Mouse (Mus musculus) cortical plate, adult 2 months (tissue): ENCODE measurements around the gene Zscan5b. TPM values are rescaled to one million over a fixed set of nuclear protein-coding genes. Genes with fewer than 3 reads are reported as not detected.
"Not testable (repeated sequence)": the region's sequence is repeated elsewhere in the genome, so short reads cannot be mapped to it uniquely, and the experiment has no call there.

Experiments
- H3K27ac ChIP-seq: fragments of 200-500 bp; 2 replicates; pipeline ENCODE4 v1.5.1; 2012; ENCODE audit warnings: low read length, control low read depth, inconsistent platforms; ENCODE audit not compliant: insufficient read depth
- H3K4me1 ChIP-seq: fragments of 200-500 bp; 2 replicates; pipeline ENCODE4 v1.6.1; 2011; ENCODE audit warnings: low read length; ENCODE audit not compliant: control insufficient read depth, insufficient read depth
- H3K4me3 ChIP-seq: fragments of 200-500 bp; 2 replicates; pipeline ENCODE4 v1.5.1; 2011; ENCODE audit warnings: mild to moderate bottlenecking, low read length, control low read depth; ENCODE audit not compliant: insufficient read depth
- CTCF ChIP-seq: fragments of 200-500 bp; IDR thresholded peaks from 2 replicates; pipeline ENCODE4 v1.5.1; 2011; ENCODE audit warnings: mild to moderate bottlenecking, control low read depth, low read length; ENCODE audit not compliant: insufficient read depth; ENCODE audit errors: extremely low read depth
- POLR2A ChIP-seq: fragments of 200-500 bp; IDR thresholded peaks from 2 replicates; pipeline ENCODE4 v1.6.1; 2011; ENCODE audit warnings: mild to moderate bottlenecking, low read length, control low read depth; ENCODE audit not compliant: insufficient read depth; ENCODE audit errors: extremely low read depth
- polyA plus RNA-seq: library from polyadenylated mRNA; depleted of rRNA; stranded (reverse); fragments of >200 nt; gene quantifications from 2 replicates; pipeline ENCODE4 v1.2.3, GENCODE M21; 2012; rRNA removed

The Zscan5b gene
- polyA plus RNA-seq, result not detected in 2 replicates

DNA sequence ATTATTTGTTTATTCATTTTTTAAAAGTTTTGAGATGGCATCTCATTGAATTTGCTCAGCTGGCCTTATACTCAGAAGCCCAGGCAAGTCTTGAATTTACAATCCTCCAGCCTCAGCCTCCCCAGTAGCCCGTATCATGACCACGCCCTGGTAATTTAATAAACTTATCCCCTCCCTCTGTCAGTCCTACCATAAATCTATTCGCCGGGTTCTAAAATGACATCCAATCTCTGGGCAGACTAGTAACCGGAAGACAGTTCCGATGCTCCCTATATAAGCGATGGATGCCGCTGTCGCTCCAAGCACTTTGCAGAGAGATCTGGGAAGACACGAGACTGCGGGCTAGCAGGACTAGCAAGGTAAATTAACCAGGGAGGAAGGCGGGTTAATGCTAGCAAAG lies at the start of gene Zscan5b:
TSS of gene Zscan5b (plus strand) at position 301 of the 400 bp plus-strand sequence.
- no peak within 1 kb of the TSS for H3K27ac ChIP-seq
- no peak within 1 kb of the TSS for H3K4me3 ChIP-seq
- H3K4me1 ChIP-seq, result no peaks in the 10 kb centered on the region
- TF ChIP-seq POLR2A (no peak), CTCF (no peak)

GRCm38 (mm10) chr7:6172674-6173244 lies 49.3 kb upstream of the Zscan5b start:
- peak overlapping the region; percentile 31; the same call in 1 of the 2 replicates for H3K27ac ChIP-seq
- peak overlapping the region; percentile 48 for H3K4me3 ChIP-seq
- no peak for TF ChIP-seq POLR2A
- TF ChIP-seq CTCF, result no peak
- peaks cover 3% of the 10 kb centered on the region for H3K4me1 ChIP-seq

GRCm38 (mm10) chr7:6173872-6174271 lies 48.2 kb upstream of the Zscan5b start:
- TF ChIP-seq CTCF, result no peak
- Histone ChIP-seq H3K4me3 (no peak overlapping the region), H3K4me1 (peaks cover 3% of the 10 kb centered on the region)

DNA sequence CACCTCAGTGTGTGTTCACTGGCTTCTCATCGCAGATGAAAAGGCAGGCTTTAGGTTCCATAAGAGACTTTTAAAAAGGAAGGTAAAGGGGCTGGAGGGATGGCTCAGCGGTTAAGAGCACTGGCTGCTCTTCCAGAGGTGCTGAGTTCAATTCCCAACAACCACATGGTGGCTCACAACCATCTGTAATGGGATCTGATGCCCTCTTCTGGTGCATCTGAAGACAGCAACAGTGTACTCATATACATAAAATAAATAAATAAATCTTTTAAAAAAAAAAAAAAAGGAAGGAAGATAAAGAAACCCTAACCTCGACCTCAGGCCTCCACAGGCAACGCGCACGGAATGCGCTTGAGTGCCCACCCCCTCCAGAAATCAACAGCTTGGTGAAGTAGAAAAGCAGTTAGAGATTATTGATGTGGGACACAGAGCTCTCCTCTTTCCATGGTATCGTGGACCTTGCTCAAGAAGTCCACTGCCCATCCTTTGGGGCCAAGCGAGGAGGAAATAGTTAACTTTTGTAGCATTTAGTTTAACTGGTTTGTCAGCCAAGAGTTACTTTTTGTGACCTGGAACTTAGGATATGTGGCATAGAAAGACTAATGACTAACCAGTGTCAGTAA lies 47.6 kb upstream of the Zscan5b start:
- H3K4me3 ChIP-seq, H3K4me1 ChIP-seq, H3K27ac ChIP-seq: not testable (repeated sequence)

More at GRCm38 (mm10) chr7:6173872-6174271, 48.2 kb upstream of the Zscan5b start:
- no peak overlapping the region for H3K27ac ChIP-seq

- no peak for TF ChIP-seq CTCF
- no peak for TF ChIP-seq POLR2A
- Histone ChIP-seq H3K4me3 (no peak overlapping the region), H3K4me1 (no peaks in the 10 kb centered on the region; the same call in 1 of the 2 replicates), H3K27ac (no peak overlapping the region)
Observed at GRCm38 (mm10) chr7:6179013-6179412, 43.1 kb upstream of the Zscan5b start.

DNA sequence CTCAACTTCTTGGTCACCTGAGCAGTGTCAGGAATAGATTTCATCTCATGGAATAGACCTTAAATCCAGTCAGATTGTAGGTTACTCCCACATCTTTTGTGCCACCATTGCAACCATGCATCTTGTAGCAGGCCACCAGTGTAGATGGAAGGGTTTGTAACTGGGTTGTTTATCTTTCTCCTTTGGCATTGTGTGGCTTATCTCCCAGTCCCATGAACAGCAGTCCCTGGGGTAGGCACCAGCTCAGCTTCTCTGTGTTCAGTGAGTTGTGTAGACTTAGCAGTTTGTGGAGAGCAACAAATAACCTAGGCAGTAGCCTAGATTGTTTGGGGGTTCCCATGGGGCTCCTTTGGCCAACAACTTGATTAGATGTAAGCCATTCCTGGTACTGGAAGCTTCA lies 39.2 kb upstream of the Zscan5b start:
- H3K4me3 ChIP-seq, result no peak overlapping the region
- no peak overlapping the region for H3K27ac ChIP-seq
- H3K4me1 ChIP-seq, result no peaks in the 10 kb centered on the region; the same call in 1 of the 2 replicates
- TF ChIP-seq POLR2A, result no peak
- TF ChIP-seq CTCF, result no peak

- Histone ChIP-seq H3K4me3 (no peak overlapping the region), H3K4me1 (no peaks in the 10 kb centered on the region; the same call in 1 of the 2 replicates), H3K27ac (no peak overlapping the region)
- TF ChIP-seq CTCF (no peak), POLR2A (no peak)
Observed at GRCm38 (mm10) chr7:6183802-6184201, 38.3 kb upstream of the Zscan5b start.

DNA sequence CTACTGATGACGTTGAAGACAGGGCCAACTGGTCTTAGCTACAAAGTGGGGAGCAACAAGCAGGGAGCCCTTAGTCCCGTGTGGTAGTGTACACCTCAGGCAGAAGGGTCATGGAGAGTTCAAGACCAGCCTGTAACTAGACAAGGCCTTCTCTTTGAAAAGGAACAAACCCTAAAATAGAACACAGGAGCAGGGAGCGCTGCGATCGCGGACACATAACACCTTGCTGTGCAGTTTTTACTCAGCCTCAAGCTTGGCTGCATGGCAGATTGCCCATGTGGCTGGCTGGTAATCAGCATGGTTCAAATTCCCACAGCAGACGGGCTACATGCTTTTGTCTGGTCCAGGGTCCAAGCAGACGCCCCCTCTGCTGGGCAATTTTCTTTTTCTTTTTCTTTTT lies 37.6 kb upstream of the Zscan5b start:
- no peak overlapping the region for H3K27ac ChIP-seq
- no peaks in the 10 kb centered on the region; the same call in 1 of the 2 replicates for H3K4me1 ChIP-seq
- H3K4me3 ChIP-seq, result no peak overlapping the region
- TF ChIP-seq POLR2A, result no peak
- no peak for TF ChIP-seq CTCF

DNA sequence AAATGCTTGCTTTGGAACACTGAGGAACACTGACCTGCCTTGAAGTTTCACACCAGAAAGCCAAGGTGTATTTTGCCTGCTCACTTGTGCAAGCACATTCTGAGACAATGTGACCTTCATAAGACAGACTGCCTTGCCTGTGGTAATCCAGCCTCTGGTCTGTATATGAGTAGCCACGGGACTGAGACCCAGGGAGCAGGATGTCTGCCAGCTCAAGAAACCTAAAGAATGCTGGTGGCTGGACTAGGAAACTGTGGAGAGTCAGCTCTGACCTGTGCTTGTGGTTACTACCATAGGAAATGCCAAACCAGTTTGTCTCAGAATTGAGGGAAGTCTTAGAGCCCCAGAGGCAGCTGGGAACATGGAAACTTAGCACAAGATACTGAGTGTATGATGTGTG lies 36.7 kb upstream of the Zscan5b start:
- no peak overlapping the region for H3K4me3 ChIP-seq
- no peak overlapping the region for H3K27ac ChIP-seq
- H3K4me1 ChIP-seq, result no peaks in the 10 kb centered on the region; the same call in 1 of the 2 replicates
- no peak for TF ChIP-seq CTCF
- no peak for TF ChIP-seq POLR2A

DNA sequence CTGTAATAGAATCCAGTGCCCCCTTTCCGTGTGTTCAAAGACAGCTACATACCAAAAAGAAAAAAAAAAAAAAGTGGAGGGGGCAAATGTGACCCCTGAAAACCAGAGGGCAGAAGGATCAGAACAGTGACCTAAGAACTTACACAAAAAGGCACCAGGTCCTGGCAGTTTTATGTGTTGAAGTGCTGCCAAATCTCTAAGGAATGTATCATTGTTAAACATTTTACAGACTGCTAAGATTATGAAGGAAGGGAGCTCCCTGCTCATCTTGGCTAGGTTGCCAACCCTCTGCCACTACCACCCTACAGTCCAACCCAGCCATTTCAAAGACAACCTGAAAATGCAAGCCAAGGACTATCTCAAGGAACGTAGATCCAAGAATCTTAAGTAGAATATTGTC lies 35.9 kb upstream of the Zscan5b start:
- TF ChIP-seq POLR2A, result no peak
- no peak for TF ChIP-seq CTCF
- no peak overlapping the region for H3K4me3 ChIP-seq
- H3K27ac ChIP-seq, result no peak overlapping the region
- no peaks in the 10 kb centered on the region for H3K4me1 ChIP-seq
